Mouse (Mus musculus): ENCODE results near the gene Prrt4. TPM values are rescaled to one million over a fixed set of nuclear protein-coding genes. Genes with fewer than 3 reads are reported as not detected.

Prrt4 gene
- polyA plus RNA-seq, 1 experiment, result 0.41 TPM

DNA sequence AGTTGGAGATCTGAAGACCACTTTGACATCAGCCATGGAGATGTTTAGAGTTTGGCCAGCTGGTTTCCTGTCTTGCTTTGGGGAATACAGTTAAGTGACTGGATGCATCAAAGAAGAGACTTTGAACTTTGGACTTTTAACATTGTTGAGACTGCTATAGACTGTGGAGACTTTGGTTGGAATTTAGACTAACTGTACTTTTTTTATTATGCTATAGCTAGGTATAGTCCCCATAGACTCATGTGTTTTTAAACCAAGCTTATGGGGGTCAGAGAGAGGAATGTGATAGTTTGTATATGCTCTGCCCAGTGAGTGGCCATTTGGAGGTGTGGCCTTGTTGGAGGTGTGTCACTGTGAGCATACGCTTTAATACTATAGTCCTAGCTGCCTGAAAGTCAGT, 29.4 kb downstream of the Prrt4 start:
- no peak for DNase-seq (ENCODE audit: low spot score)

GRCm38 (mm10) chr6:29147407-29148010, 31.9 kb downstream of the Prrt4 start:
- no peak for DNase-seq (ENCODE audit: low spot score)

DNA sequence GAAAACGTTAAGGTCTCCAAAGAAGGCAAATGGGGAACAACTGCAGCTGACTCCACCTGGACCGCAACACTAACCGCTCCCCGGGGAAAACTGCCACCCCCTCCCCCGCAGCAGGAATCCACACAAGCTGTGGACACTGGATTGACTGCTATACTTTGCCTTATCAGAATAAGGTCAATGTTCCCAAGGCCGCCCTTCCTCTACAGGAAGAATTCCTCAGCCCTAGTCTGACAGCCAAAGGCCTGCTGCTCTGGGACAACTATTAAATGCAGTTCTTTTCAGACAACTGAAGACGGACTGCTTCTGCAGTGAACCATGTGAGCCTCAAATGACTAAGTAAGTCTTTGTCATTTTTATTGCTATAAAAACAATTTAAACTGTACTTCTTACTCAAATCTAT, 32.7 kb downstream of the Prrt4 start:
- no peak for DNase-seq (ENCODE audit: low spot score)

DNA sequence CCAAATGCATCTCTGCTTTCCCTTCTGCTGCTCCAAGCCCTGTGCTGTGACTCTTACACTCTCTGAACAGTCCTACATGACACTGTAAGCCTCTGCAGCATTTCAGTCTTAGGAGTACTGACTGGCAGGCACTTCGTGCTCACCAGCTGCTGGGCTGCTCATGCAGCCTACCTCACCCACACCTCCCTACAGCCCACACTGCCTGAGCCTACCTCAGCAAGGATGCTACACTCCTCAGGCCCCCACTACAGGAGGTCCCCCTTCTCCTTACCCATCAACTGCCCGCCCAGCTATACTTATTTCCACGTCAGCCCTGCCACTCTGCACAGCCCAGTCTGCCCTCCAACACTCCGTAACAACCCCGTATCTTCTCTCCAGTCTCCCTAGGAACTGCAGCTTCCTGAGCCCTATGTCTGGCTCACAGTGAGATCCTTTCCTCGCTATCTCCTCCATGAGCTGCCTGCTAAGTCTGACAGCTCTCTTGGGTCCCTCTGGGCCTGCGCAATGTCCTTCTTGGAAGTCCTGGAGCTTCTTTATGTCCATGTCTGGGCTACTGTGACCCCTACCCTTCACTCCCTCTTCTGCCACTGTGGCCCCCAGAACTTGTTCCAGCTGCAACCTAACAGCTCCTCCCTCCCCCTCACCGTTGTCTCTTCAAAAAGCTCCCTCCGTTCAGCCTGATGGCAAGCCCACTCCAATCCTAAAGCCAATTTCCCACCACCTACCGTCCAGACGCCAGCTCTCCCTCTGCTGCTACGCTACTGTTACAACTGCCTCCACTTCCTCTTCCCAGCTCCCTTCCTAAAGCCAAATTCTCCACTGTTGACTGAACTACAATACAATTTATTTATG, 33.7 kb downstream of the Prrt4 start:
- no peak for DNase-seq (ENCODE audit: low spot score)

GRCm38 (mm10) chr6:29144971-29145370, 34.4 kb downstream of the Prrt4 start:
- DNase-seq (ENCODE audit: low spot score), result no peak

GRCm38 (mm10) chr6:29143608-29144007, 35.8 kb downstream of the Prrt4 start:
- no peak for DNase-seq (ENCODE audit: low spot score)

GRCm38 (mm10) chr6:29137441-29137840, 41.9 kb downstream of the Prrt4 start:
- DNase-seq (ENCODE audit: low spot score), result no peak

DNA sequence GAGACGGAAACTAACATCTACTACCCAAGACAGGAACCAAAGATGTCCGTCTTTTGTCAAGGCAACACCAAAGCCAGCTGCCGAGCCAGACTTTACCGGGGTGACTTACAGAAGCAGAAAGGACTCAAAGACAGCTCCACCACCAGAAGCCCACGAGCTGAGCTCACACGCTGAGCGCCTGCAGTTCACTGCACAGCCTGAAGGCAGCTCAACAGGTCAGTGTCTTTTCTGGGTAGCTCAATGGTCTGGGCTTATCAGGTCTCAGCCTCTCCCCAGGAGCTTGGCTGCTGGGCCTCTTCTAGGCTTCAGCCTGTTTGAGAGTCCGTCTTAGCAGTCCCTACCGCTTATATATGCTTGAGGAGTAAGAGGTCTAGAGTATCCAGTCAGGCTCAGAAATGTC, 46.3 kb downstream of the Prrt4 start:
- no peak for DNase-seq (ENCODE audit: low spot score)

- DNase-seq (ENCODE audit: low spot score), result no peak
These were observed 52.4 kb downstream of the Prrt4 start for GRCm38 (mm10) chr6:29126878-29127426.

GRCm38 (mm10) chr6:29119990-29120389, 59.4 kb downstream of the Prrt4 start:
- DNase-seq (ENCODE audit: low spot score), result no peak

Other genes with a start within 250 kb of the Prrt4 start
- gene Lep, start 119.4 kb downstream of the Prrt4 start, polyA plus RNA-seq (2012; rRNA removed), result 1.4 and 4.8 TPM in 2 replicates
- 30.5 and 37.1 TPM in 2 replicates for gene Rbm28, start 14.6 kb downstream of the Prrt4 start, polyA plus RNA-seq (2012; rRNA removed)
- gene Impdh1, start 36.8 kb upstream of the Prrt4 start, polyA plus RNA-seq (2012; rRNA removed), result 29.6 and 33.9 TPM in 2 replicates
- gene Hilpda, start 92.9 kb upstream of the Prrt4 start, polyA plus RNA-seq (2012; rRNA removed), result 39.8 and 70.3 TPM in 2 replicates
- gene Fam71f2, start 100.0 kb upstream of the Prrt4 start, polyA plus RNA-seq (2012; rRNA removed), result 1.1 and 1.9 TPM in 2 replicates
- gene Fam71f1, start 139.6 kb upstream of the Prrt4 start, polyA plus RNA-seq (2012; rRNA removed), result not detected in 2 replicates
- gene Calu, start 168.5 kb upstream of the Prrt4 start, polyA plus RNA-seq (2012; rRNA removed), result 274 and 306 TPM in 2 replicates
- 9.3 and 11.3 TPM in 2 replicates for gene Opn1sw, start 208.9 kb upstream of the Prrt4 start, polyA plus RNA-seq (2012; rRNA removed)
- gene Ccdc136, start 216.7 kb upstream of the Prrt4 start, polyA plus RNA-seq (2012; rRNA removed), result 19.7 and 29.6 TPM in 2 replicates

All from urinary bladder, adult 2 months (tissue).